Mouse (Mus musculus): ENCODE data around the gene E2f8. TPM values are rescaled to one million over a fixed set of nuclear protein-coding genes. Genes with fewer than 3 reads are reported as not detected.

The E2f8 gene
- polyA plus RNA-seq, 1 experiment, result 5.7 TPM

GRCm38 (mm10) chr7:48834371-48834970 is 46.9 kb downstream of the E2f8 start:
- DNase-seq (ENCODE audit: low read depth), result peak; percentile 40
- TF ChIP-seq CTCF (IDR thresholded peaks at IDR 0.05; ENCODE audit: borderline replicate concordance, extremely low read depth, insufficient read depth, insufficient read length) (no peak), POLR2A (IDR thresholded peaks at IDR 0.05; ENCODE audit: borderline replicate concordance, extremely low read depth, insufficient read depth, insufficient read length, poor library complexity, severe bottlenecking) (no peak)

- DNase-seq (ENCODE audit: low read depth), result no peak
- no peak for TF ChIP-seq POLR2A (IDR thresholded peaks at IDR 0.05; ENCODE audit: borderline replicate concordance, extremely low read depth, insufficient read depth, insufficient read length, poor library complexity, severe bottlenecking)
- no peak for TF ChIP-seq CTCF (IDR thresholded peaks at IDR 0.05; ENCODE audit: borderline replicate concordance, extremely low read depth, insufficient read depth, insufficient read length)
Measured at GRCm38 (mm10) chr7:48832735-48833134, 48.7 kb downstream of the E2f8 start.

GRCm38 (mm10) chr7:48830395-48830794 is 51.0 kb downstream of the E2f8 start:
- DNase-seq (ENCODE audit: low read depth), result no peak
- no peak for TF ChIP-seq CTCF (IDR thresholded peaks at IDR 0.05; ENCODE audit: borderline replicate concordance, extremely low read depth, insufficient read depth, insufficient read length)
- no peak for TF ChIP-seq POLR2A (IDR thresholded peaks at IDR 0.05; ENCODE audit: borderline replicate concordance, extremely low read depth, insufficient read depth, insufficient read length, poor library complexity, severe bottlenecking)

- no peak for TF ChIP-seq CTCF (IDR thresholded peaks at IDR 0.05; ENCODE audit: borderline replicate concordance, extremely low read depth, insufficient read depth, insufficient read length)
- TF ChIP-seq POLR2A (IDR thresholded peaks at IDR 0.05; ENCODE audit: borderline replicate concordance, extremely low read depth, insufficient read depth, insufficient read length, poor library complexity, severe bottlenecking), result no peak
Measured at GRCm38 (mm10) chr7:48829177-48829910, 52.1 kb downstream of the E2f8 start.

GRCm38 (mm10) chr7:48825170-48825569 is 56.2 kb downstream of the E2f8 start:
- TF ChIP-seq CTCF (IDR thresholded peaks at IDR 0.05; ENCODE audit: borderline replicate concordance, extremely low read depth, insufficient read depth, insufficient read length) (no peak), POLR2A (IDR thresholded peaks at IDR 0.05; ENCODE audit: borderline replicate concordance, extremely low read depth, insufficient read depth, insufficient read length, poor library complexity, severe bottlenecking) (no peak)
- no peak for DNase-seq (ENCODE audit: low read depth)

More at GRCm38 (mm10) chr7:48829177-48829910, 52.1 kb downstream of the E2f8 start:
- no peak for DNase-seq (ENCODE audit: low read depth)

GRCm38 (mm10) chr7:48824671-48825070 is 56.7 kb downstream of the E2f8 start:
- TF ChIP-seq POLR2A (IDR thresholded peaks at IDR 0.05; ENCODE audit: borderline replicate concordance, extremely low read depth, insufficient read depth, insufficient read length, poor library complexity, severe bottlenecking), result no peak
- TF ChIP-seq CTCF (IDR thresholded peaks at IDR 0.05; ENCODE audit: borderline replicate concordance, extremely low read depth, insufficient read depth, insufficient read length), result no peak

GRCm38 (mm10) chr7:48823621-48824020 is 57.8 kb downstream of the E2f8 start:
- DNase-seq (ENCODE audit: low read depth), result no peak
- TF ChIP-seq CTCF (IDR thresholded peaks at IDR 0.05; ENCODE audit: borderline replicate concordance, extremely low read depth, insufficient read depth, insufficient read length) (no peak), POLR2A (IDR thresholded peaks at IDR 0.05; ENCODE audit: borderline replicate concordance, extremely low read depth, insufficient read depth, insufficient read length, poor library complexity, severe bottlenecking) (no peak)

More at GRCm38 (mm10) chr7:48824671-48825070, 56.7 kb downstream of the E2f8 start:
- DNase-seq (ENCODE audit: low read depth), result no peak

GRCm38 (mm10) chr7:48821654-48822053 is 59.7 kb downstream of the E2f8 start:
- no peak for TF ChIP-seq CTCF (IDR thresholded peaks at IDR 0.05; ENCODE audit: borderline replicate concordance, extremely low read depth, insufficient read depth, insufficient read length)
- TF ChIP-seq POLR2A (IDR thresholded peaks at IDR 0.05; ENCODE audit: borderline replicate concordance, extremely low read depth, insufficient read depth, insufficient read length, poor library complexity, severe bottlenecking), result no peak
- peak; percentile 19 for DNase-seq (ENCODE audit: low read depth)

Other genes with a start within 250 kb of the E2f8 start
- not detected in 2 replicates for gene Mrgprb3, start 237.8 kb downstream of the E2f8 start, polyA plus RNA-seq (2012; rRNA removed)
- 33.5 and 45.8 TPM in 2 replicates for gene Zdhhc13, start 92.6 kb downstream of the E2f8 start, polyA plus RNA-seq (2012; rRNA removed)
- 0.19 TPM in 1 of 2 replicates, not detected in the other for gene Csrp3, start 33.6 kb downstream of the E2f8 start, polyA plus RNA-seq (2012; rRNA removed)
- gene Nav2, start 27.1 kb upstream of the E2f8 start, polyA plus RNA-seq (2012; rRNA removed), result 10.1 and 28.3 TPM in 2 replicates

Measured in brain, embryonic 14.5 days (tissue).